Mouse (Mus musculus) lung, adult 2 months (tissue): Measurements from ENCODE around the gene Grid2. TPM values are rescaled to one million over a fixed set of nuclear protein-coding genes. Genes with fewer than 3 reads are reported as not detected.
"Not testable (repeated sequence)": the region's sequence is repeated elsewhere in the genome, so short reads cannot be mapped to it uniquely, and the experiment has no call there.

Source experiments
- DNase-seq: peaks from one replicate; pipeline ENCODE4 v3.0.0; 2022
- H3K4me1 ChIP-seq: fragments of 200-500 bp; 2 replicates; pipeline ENCODE4 v1.6.1; 2011; ENCODE audit warnings: low read length; ENCODE audit not compliant: control insufficient read depth, insufficient read depth
- H3K4me3 ChIP-seq: fragments of 200-500 bp; replicated peaks from 2 replicates; pipeline ENCODE3; 2011; ENCODE audit warnings: low read depth, mild to moderate bottlenecking, control low read depth, low read length; ENCODE audit errors: extremely low read depth
- CTCF ChIP-seq: fragments of 200-500 bp; IDR thresholded peaks from 2 replicates; pipeline ENCODE4 v1.5.1; 2011; ENCODE audit warnings: mild to moderate bottlenecking, low read length, control low read depth; ENCODE audit not compliant: insufficient read depth
- POLR2A ChIP-seq: fragments of 200-500 bp; IDR thresholded peaks from 2 replicates; pipeline ENCODE4 v1.6.1; 2011; ENCODE audit warnings: low read depth, mild to moderate bottlenecking, control low read depth, low read length, borderline replicate concordance; ENCODE audit errors: extremely low read depth
- WGBS: fragments of 180-500 bp; shearing (Covaris S2); methylation state at CpG from one replicate; pipeline ENCODE4 v1.1.7; 2018; 5-methylcytosine and 5-hydroxymethylcytosine counted together
- polyA plus RNA-seq: library from polyadenylated mRNA; depleted of rRNA; stranded (reverse); fragments of >200 nt; gene quantifications from 2 replicates; pipeline ENCODE4 v1.2.3, GENCODE M21; 2012

Grid2 gene
- polyA plus RNA-seq, 1 experiment, result 0.04 TPM

- no peak for TF ChIP-seq POLR2A
- no peak for TF ChIP-seq CTCF
Measured at GRCm38 (mm10) chr6:63401698-63402097, 146.0 kb downstream of the Grid2 start.

GRCm38 (mm10) chr6:63417534-63417933 is 161.9 kb downstream of the Grid2 start:
- no peak for DNase-seq
- no peak for TF ChIP-seq POLR2A
- no peak for TF ChIP-seq CTCF
- WGBS, result 71% methylated on average over 1 of the region's 1 CpGs
- Histone ChIP-seq H3K4me3 (no peak overlapping the region), H3K4me1 (no peaks in the 10 kb centered on the region)

More at GRCm38 (mm10) chr6:63401698-63402097, 146.0 kb downstream of the Grid2 start:
- no peak overlapping the region for H3K4me3 ChIP-seq
- no peak for DNase-seq
- H3K4me1 ChIP-seq, result no peaks in the 10 kb centered on the region
- 70% methylated on average over 3 of the region's 3 CpGs for WGBS

GRCm38 (mm10) chr6:63432751-63433150 is 177.1 kb downstream of the Grid2 start:
- no peak for TF ChIP-seq POLR2A
- no peak for TF ChIP-seq CTCF
- DNase-seq, result no peak
- Histone ChIP-seq H3K4me3 (no peak overlapping the region), H3K4me1 (no peaks in the 10 kb centered on the region)
- 81% methylated on average over 2 of the region's 2 CpGs for WGBS

GRCm38 (mm10) chr6:63448175-63448574 is 192.5 kb downstream of the Grid2 start:
- WGBS, result 49% methylated on average over 2 of the region's 2 CpGs
- no peak for TF ChIP-seq POLR2A
- TF ChIP-seq CTCF, result no peak
- no peak for DNase-seq
- no peaks in the 10 kb centered on the region for H3K4me1 ChIP-seq
- H3K4me3 ChIP-seq, result no peak overlapping the region

GRCm38 (mm10) chr6:63482141-63482540 is 226.5 kb downstream of the Grid2 start:
- no peak for DNase-seq
- TF ChIP-seq POLR2A, result no peak
- TF ChIP-seq CTCF, result no peak
- no peak overlapping the region for H3K4me3 ChIP-seq
- WGBS, result 79% methylated on average over 1 of the region's 1 CpGs
- no peaks in the 10 kb centered on the region for H3K4me1 ChIP-seq

GRCm38 (mm10) chr6:63515016-63515415 is 259.3 kb downstream of the Grid2 start:
- TF ChIP-seq POLR2A (no peak), CTCF (no peak)
- 81% methylated on average over 1 of the region's 1 CpGs for WGBS
- no peak for DNase-seq

GRCm38 (mm10) chr6:63515957-63516356 is 260.3 kb downstream of the Grid2 start:
- Histone ChIP-seq H3K4me1 (no peaks in the 10 kb centered on the region), H3K4me3 (no peak overlapping the region)
- TF ChIP-seq CTCF, result no peak
- TF ChIP-seq POLR2A, result no peak
- WGBS, result 74% methylated on average over 6 of the region's 6 CpGs
- no peak for DNase-seq

More at GRCm38 (mm10) chr6:63515016-63515415, 259.3 kb downstream of the Grid2 start:
- no peak overlapping the region for H3K4me3 ChIP-seq
- H3K4me1 ChIP-seq, result no peaks in the 10 kb centered on the region

GRCm38 (mm10) chr6:63531751-63532150 is 276.1 kb downstream of the Grid2 start:
- Histone ChIP-seq H3K4me3 (no peak overlapping the region), H3K4me1 (no peaks in the 10 kb centered on the region)
- DNase-seq, result no peak
- TF ChIP-seq CTCF (no peak), POLR2A (no peak)
- 62% methylated on average over 2 of the region's 2 CpGs for WGBS

GRCm38 (mm10) chr6:63532901-63533300 is 277.2 kb downstream of the Grid2 start:
- Histone ChIP-seq H3K4me1 (no peaks in the 10 kb centered on the region), H3K4me3 (no peak overlapping the region)
- no peak for TF ChIP-seq CTCF
- TF ChIP-seq POLR2A, result no peak
- DNase-seq, result no peak

- TF ChIP-seq CTCF (no peak), POLR2A (no peak)
- no peak for DNase-seq
- 64% methylated on average over 4 of the region's 4 CpGs for WGBS
- no peak overlapping the region for H3K4me3 ChIP-seq
- H3K4me1 ChIP-seq, result no peaks in the 10 kb centered on the region
Measured at GRCm38 (mm10) chr6:63547741-63548140, 292.1 kb downstream of the Grid2 start.

GRCm38 (mm10) chr6:63568741-63569140 is 313.1 kb downstream of the Grid2 start:
- H3K4me3 ChIP-seq, DNase-seq, H3K4me1 ChIP-seq: not testable (repeated sequence)
- WGBS, result 77% methylated on average over 1 of the region's 1 CpGs
